Mouse (Mus musculus) kidney, embryonic 16.5 days (tissue): ENCODE results near the gene Ccdc181. TPM values are rescaled to one million over a fixed set of nuclear protein-coding genes. Genes with fewer than 3 reads are reported as not detected.

Experiments
- ATAC-seq: fragments of 200-750 bp; cut with Nextera tagmentation; 2 replicates; pipeline ENCODE4 v1.8.0; 2017; ENCODE audit warnings: moderate TSS enrichment; ENCODE audit not compliant: low FRiP score, low TSS enrichment
- H3K27ac ChIP-seq: fragments of 300-500 bp; sonication (generic); 2 replicates; pipeline ENCODE4 v1.5.1; 2014; ENCODE audit warnings: low read length
- H3K27me3 ChIP-seq: fragments of 300-500 bp; sonication (generic); 2 replicates; pipeline ENCODE4 v1.6.1; 2014; ENCODE audit warnings: low read length, control low read depth, mixed read lengths; ENCODE audit not compliant: insufficient read depth
- H3K36me3 ChIP-seq: fragments of 300-500 bp; sonication (generic); 2 replicates; pipeline ENCODE4 v1.6.1; 2014; ENCODE audit warnings: low read length, control low read depth, mixed read lengths; ENCODE audit not compliant: insufficient read depth
- H3K4me1 ChIP-seq: fragments of 300-500 bp; sonication (generic); 2 replicates; pipeline ENCODE4 v1.6.1; 2014; ENCODE audit warnings: low read length, control low read depth, mixed read lengths; ENCODE audit not compliant: insufficient read depth
- H3K4me2 ChIP-seq: fragments of 300-500 bp; sonication (generic); replicated peaks from 2 replicates; pipeline ENCODE4 v1.6.1; 2014; ENCODE audit warnings: low read depth, low read length
- H3K4me3 ChIP-seq: fragments of 300-500 bp; sonication (generic); 2 replicates; pipeline ENCODE4 v1.5.1; 2014; ENCODE audit warnings: mild to moderate bottlenecking, low read length
- H3K9ac ChIP-seq: fragments of 300-500 bp; sonication (generic); replicated peaks from 2 replicates; pipeline ENCODE4 v1.6.1; 2014; ENCODE audit warnings: low read length
- H3K9me3 ChIP-seq: fragments of 300-500 bp; sonication (generic); 2 replicates; pipeline ENCODE4 v1.6.1; 2016; ENCODE audit warnings: low read length, control low read depth
- WGBS: fragments of 180-500 bp; shearing (Covaris S2); extraction: QIAGEN DNeasy Blood & Tissue Kit; methylation state at CpG from one replicate; pipeline ENCODE4 v1.1.7; 2014; 5-methylcytosine and 5-hydroxymethylcytosine counted together
- polyA plus RNA-seq: library from polyadenylated mRNA; unstranded; fragments of >200 nt; fragmentation: Nextera tagmentation; extraction: Ambion mirVana; gene quantifications from 2 replicates; pipeline ENCODE4 v1.2.1, GENCODE M21; 2015

Gene Ccdc181
- polyA plus RNA-seq, 1 experiment from 2014 or later = 14.3 TPM

- Histone ChIP-seq H3K4me1 (peaks cover 3% of the 10 kb centered on the region; the same call in 1 of the 2 replicates), H3K36me3 (no peaks in the 10 kb centered on the region), H3K9me3 (no peaks in the 10 kb centered on the region), H3K27ac (no peak overlapping the region), H3K4me3 (no peak overlapping the region), H3K9ac (no peak overlapping the region), H3K27me3 (no peaks in the 10 kb centered on the region), H3K4me2 (no peak overlapping the region)
- ATAC-seq = no peak
- 69% methylated on average over 6 of the region's 6 CpGs for whole genome bisulfite sequencing
These were observed 1.7 kb upstream of the Ccdc181 start for GRCm38 (mm10) chr1:164273659-164274058.

- ATAC-seq = no peak
- WGBS = 86% methylated on average over 3 of the region's 3 CpGs
- H3K9me3 ChIP-seq = no peaks in the 10 kb centered on the region
These were observed 1.2 kb downstream of the Ccdc181 start for GRCm38 (mm10) chr1:164276552-164276951.

GRCm38 (mm10) chr1:164279332-164279731 lies 3.9 kb downstream of the Ccdc181 start:
- Histone ChIP-seq H3K27ac (no peak overlapping the region), H3K4me1 (peaks cover 3% of the 10 kb centered on the region; the same call in 1 of the 2 replicates), H3K4me3 (no peak overlapping the region), H3K9ac (no peak overlapping the region), H3K4me2 (no peak overlapping the region), H3K27me3 (no peaks in the 10 kb centered on the region), H3K36me3 (no peaks in the 10 kb centered on the region), H3K9me3 (no peaks in the 10 kb centered on the region)
- 51% methylated on average over 4 of the region's 4 CpGs for WGBS
- ATAC-seq = no peak

More at GRCm38 (mm10) chr1:164276552-164276951, 1.2 kb downstream of the Ccdc181 start:
- Histone ChIP-seq H3K27me3 (no peaks in the 10 kb centered on the region), H3K9ac (no peak overlapping the region), H3K4me2 (no peak overlapping the region), H3K4me1 (peaks cover 3% of the 10 kb centered on the region; the same call in 1 of the 2 replicates), H3K27ac (no peak overlapping the region), H3K36me3 (no peaks in the 10 kb centered on the region), H3K4me3 (no peak overlapping the region)

- H3K27ac ChIP-seq = no peak overlapping the region
- H3K4me2 ChIP-seq = no peak overlapping the region
- ATAC-seq = no peak
- H3K27me3 ChIP-seq = no peaks in the 10 kb centered on the region
- no peaks in the 10 kb centered on the region for H3K36me3 ChIP-seq
- H3K4me3 ChIP-seq = no peak overlapping the region
- no peaks in the 10 kb centered on the region for H3K9me3 ChIP-seq
- no peak overlapping the region for H3K9ac ChIP-seq
- WGBS = 92% methylated on average over 3 of the region's 3 CpGs
- peaks cover 7% of the 10 kb centered on the region; the same call in 1 of the 2 replicates for H3K4me1 ChIP-seq
These were observed 8.6 kb downstream of the Ccdc181 start for GRCm38 (mm10) chr1:164284007-164284406.

- Histone ChIP-seq H3K9ac (peak overlapping the region; percentile 11; the same call in 1 of the 2 replicates), H3K27me3 (no peaks in the 10 kb centered on the region), H3K4me3 (no peak overlapping the region), H3K4me2 (no peak overlapping the region), H3K36me3 (peaks cover 16% of the 10 kb centered on the region), H3K4me1 (peaks cover 7% of the 10 kb centered on the region; the same call in 1 of the 2 replicates), H3K27ac (no peak overlapping the region), H3K9me3 (no peaks in the 10 kb centered on the region)
- peak; percentile 71; the same call in 1 of the 2 replicates for ATAC-seq
- 28% methylated on average over 15 of the region's 15 CpGs for WGBS
These were observed 12.0 kb downstream of the Ccdc181 start for GRCm38 (mm10) chr1:164287406-164287805.

GRCm38 (mm10) chr1:164292040-164292439 lies 16.7 kb downstream of the Ccdc181 start:
- no peak overlapping the region for H3K9ac ChIP-seq
- H3K27ac ChIP-seq = no peak overlapping the region
- H3K36me3 ChIP-seq = peaks cover 40% of the 10 kb centered on the region
- no peak overlapping the region for H3K4me2 ChIP-seq
- H3K4me3 ChIP-seq = no peak overlapping the region
- no peaks in the 10 kb centered on the region for H3K27me3 ChIP-seq
- 91% methylated on average over 5 of the region's 5 CpGs for WGBS
- H3K9me3 ChIP-seq = no peaks in the 10 kb centered on the region
- peaks cover 7% of the 10 kb centered on the region; the same call in 1 of the 2 replicates for H3K4me1 ChIP-seq
- ATAC-seq = no peak

GRCm38 (mm10) chr1:164294071-164294470 lies 18.7 kb downstream of the Ccdc181 start:
- Histone ChIP-seq H3K4me1 (no peaks in the 10 kb centered on the region), H3K27me3 (no peaks in the 10 kb centered on the region), H3K9me3 (no peaks in the 10 kb centered on the region), H3K9ac (no peak overlapping the region), H3K4me2 (no peak overlapping the region), H3K4me3 (no peak overlapping the region), H3K36me3 (peaks cover 57% of the 10 kb centered on the region), H3K27ac (no peak overlapping the region)
- WGBS = 90% methylated on average over 6 of the region's 6 CpGs
- no peak for ATAC-seq

- no peak overlapping the region for H3K4me3 ChIP-seq
- no peak for ATAC-seq
- no peaks in the 10 kb centered on the region for H3K4me1 ChIP-seq
- H3K4me2 ChIP-seq = no peak overlapping the region
- H3K36me3 ChIP-seq = peaks cover 67% of the 10 kb centered on the region
- no peak overlapping the region for H3K9ac ChIP-seq
- no peak overlapping the region for H3K27ac ChIP-seq
- 86% methylated on average over 4 of the region's 5 CpGs for WGBS
- H3K27me3 ChIP-seq = no peaks in the 10 kb centered on the region
- no peaks in the 10 kb centered on the region for H3K9me3 ChIP-seq
These were observed 21.1 kb downstream of the Ccdc181 start for GRCm38 (mm10) chr1:164296473-164296872.

- peaks cover 5% of the 10 kb centered on the region for H3K4me1 ChIP-seq
- H3K9me3 ChIP-seq = no peaks in the 10 kb centered on the region
- H3K4me3 ChIP-seq = no peak overlapping the region
- H3K27ac ChIP-seq = no peak overlapping the region
- H3K27me3 ChIP-seq = no peaks in the 10 kb centered on the region
- no peak overlapping the region for H3K4me2 ChIP-seq
- H3K9ac ChIP-seq = no peak overlapping the region
- H3K36me3 ChIP-seq = peaks cover 51% of the 10 kb centered on the region
- no peak for ATAC-seq
- WGBS = 91% methylated on average over 4 of the region's 4 CpGs
These were observed 26.6 kb downstream of the Ccdc181 start for GRCm38 (mm10) chr1:164301949-164302348.

- no peaks in the 10 kb centered on the region for H3K9me3 ChIP-seq
- H3K9ac ChIP-seq = no peak within 1 kb of the TSS
- WGBS = 79% methylated on average over 5 of the region's 5 CpGs
- peaks cover 36% of the 10 kb centered on the region for H3K36me3 ChIP-seq
- no peak within 1 kb of the TSS for H3K4me2 ChIP-seq
- H3K4me3 ChIP-seq = no peak within 1 kb of the TSS
- H3K27me3 ChIP-seq = no peaks in the 10 kb centered on the region
- ATAC-seq = no peak
- peaks cover 10% of the 10 kb centered on the region for H3K4me1 ChIP-seq
- no peak within 1 kb of the TSS for H3K27ac ChIP-seq
These were observed 28.4 kb downstream of the Ccdc181 start, which contains the start of gene Nme7 for GRCm38 (mm10) chr1:164303821-164304220. Gene Nme7 (plus strand): TSS chr1:164304121.
